Mouse (Mus musculus): ENCODE results near the gene Dut. TPM values are rescaled to one million over a fixed set of nuclear protein-coding genes. Genes with fewer than 3 reads are reported as not detected.

The Dut gene
- polyA plus RNA-seq, 1 experiment, result 15.7 TPM

- no peaks in the 10 kb centered on the region for H3K36me3 ChIP-seq (ENCODE audit: control insufficient read depth)
- no peak overlapping the region for H3K4me3 ChIP-seq (replicated peaks)
- no peaks in the 10 kb centered on the region for H3K9me3 ChIP-seq (ENCODE audit: control insufficient read depth, low read length)
- no peaks in the 10 kb centered on the region for H3K4me1 ChIP-seq (ENCODE audit: control insufficient read depth)
- no peak for TF ChIP-seq TAL1 (IDR thresholded peaks at IDR 0.05; ENCODE audit: low read length)
- TF ChIP-seq GATA1 (IDR thresholded peaks at IDR 0.05; ENCODE audit: low read length), result no peak
- H3K27me3 ChIP-seq (ENCODE audit: control insufficient read depth), result no peaks in the 10 kb centered on the region
Observed at GRCm38 (mm10) chr2:125305671-125306070, 58.7 kb downstream of the Dut start.

Other genes starting within 250 kb of the Dut start
- not detected in 2 replicates for gene Slc24a5, start 179.1 kb upstream of the Dut start, polyA plus RNA-seq (2012)
- gene Myef2, start 123.5 kb upstream of the Dut start, polyA plus RNA-seq (2012), result 1.9 and 2.1 TPM in 2 replicates
- gene Ctxn2, start 110.5 kb upstream of the Dut start, polyA plus RNA-seq (2012), result not detected in 2 replicates
- not detected in 2 replicates for gene Slc12a1, start 94.7 kb upstream of the Dut start, polyA plus RNA-seq (2012)